Mouse (Mus musculus) large intestine, adult 2 months (tissue): Measurements from ENCODE around the gene M1ap. TPM values are rescaled to one million over a fixed set of nuclear protein-coding genes. Genes with fewer than 3 reads are reported as not detected.

ENCODE experiments used
- DNase-seq: peaks from one replicate; pipeline ENCODE4 v3.0.0-alpha.2; 2012; ENCODE audit warnings: low read depth, low spot score
- WGBS: fragments of 180-500 bp; shearing (Covaris S2); methylation state at CpG from one replicate; pipeline ENCODE4 v1.1.7; 2018; 5-methylcytosine and 5-hydroxymethylcytosine counted together
- polyA plus RNA-seq: library from polyadenylated mRNA; depleted of rRNA; stranded (reverse); fragments of >200 nt; gene quantifications from 2 replicates; pipeline ENCODE4 v1.2.3, GENCODE M21; 2012; rRNA removed

The M1ap gene
- polyA plus RNA-seq, 1 experiment = 0.46 TPM

DNA sequence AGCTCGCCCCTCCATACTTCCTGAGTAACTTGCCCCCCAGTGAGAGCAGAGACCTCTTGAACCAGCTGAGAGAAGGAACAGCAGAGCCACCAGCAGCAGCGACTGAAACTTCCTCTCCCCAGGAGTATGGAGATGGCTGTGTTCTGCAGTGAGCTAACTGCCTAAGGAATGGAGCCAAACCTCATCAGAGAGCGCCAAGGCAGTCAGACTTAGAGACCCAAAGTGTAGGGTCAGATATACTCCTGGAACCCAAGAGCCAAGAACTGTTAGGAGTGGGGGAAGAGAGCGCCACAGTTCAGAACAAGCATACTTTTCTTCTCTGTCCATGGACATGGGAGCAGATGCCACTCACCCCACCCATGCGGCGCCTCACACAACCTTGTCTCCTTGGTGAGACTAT, 119.7 kb downstream of the M1ap start:
- no peak for DNase-seq
- 64% methylated on average over 6 of the region's 6 CpGs for WGBS

DNA sequence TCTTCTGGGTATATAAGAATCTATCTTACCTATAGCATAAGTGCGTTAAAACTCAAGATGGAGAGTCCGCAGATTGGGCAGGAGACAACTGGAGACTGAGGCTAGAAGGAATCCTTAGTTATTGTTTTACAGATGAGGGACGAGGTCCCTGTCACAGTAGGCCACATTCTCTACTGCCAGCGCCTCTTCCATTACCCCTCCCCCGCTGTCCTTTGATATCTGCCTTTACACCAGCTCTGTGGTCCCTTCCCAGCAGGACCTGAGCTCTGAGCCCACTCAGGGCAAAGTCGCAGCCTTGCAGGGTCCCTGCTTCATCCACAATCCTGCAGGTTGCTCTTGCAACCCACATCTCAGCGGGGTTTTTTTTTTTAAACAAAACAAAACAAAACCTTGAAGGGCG, 121.5 kb downstream of the M1ap start:
- 30% methylated on average over 8 of the region's 8 CpGs for WGBS
- DNase-seq = no peak

- WGBS = 2% methylated on average over 81 of the region's 81 CpGs
- DNase-seq = no peak
Observed at GRCm38 (mm10) chr6:83068706-83069487, 122.2 kb downstream of the M1ap start.

DNA sequence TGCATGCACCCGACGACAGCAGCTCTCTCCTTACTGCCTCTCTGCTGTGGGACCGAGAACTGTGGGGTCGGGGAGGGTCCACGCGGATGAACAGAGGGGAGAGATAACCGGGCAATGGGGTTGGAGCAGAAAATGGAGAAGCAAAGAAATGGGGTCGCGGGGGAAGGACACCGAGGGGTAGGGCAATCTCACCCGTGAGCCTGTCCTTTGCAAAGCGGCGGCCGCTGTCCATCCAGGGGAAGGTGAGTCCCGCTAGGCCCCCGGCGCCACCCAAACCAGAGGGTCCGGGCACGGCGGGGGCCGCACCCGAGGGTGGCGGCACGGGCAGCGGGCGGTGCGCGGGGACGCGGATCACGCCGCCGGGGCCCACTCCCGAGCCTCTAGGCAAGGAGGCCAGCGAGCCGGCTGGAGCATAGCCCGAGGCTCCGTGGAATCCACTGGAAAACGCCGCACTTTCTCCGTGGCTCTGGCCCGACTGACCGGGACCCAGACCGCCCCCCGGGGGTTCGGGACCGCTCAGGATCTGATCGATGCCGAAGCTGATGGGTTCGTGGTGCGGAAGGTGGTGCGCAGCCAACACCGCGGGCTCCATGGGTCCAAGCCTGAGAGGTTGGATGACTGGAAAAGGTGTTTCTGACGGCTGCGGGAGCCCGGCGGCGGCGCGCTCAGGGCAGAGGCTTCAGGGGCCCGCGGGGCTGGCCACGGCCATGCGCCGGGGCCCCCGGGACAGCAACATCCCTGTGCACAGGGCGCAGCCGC, 123.0 kb downstream of the M1ap start:
- 2% methylated on average over 68 of the region's 69 CpGs for WGBS
- DNase-seq = no peak

- no peak for DNase-seq
Observed at GRCm38 (mm10) chr6:83070247-83070310, 123.4 kb downstream of the M1ap start, which contains the start of gene Tlx2. TSS of gene Tlx2 (minus strand) at chr6:83070293.

DNA sequence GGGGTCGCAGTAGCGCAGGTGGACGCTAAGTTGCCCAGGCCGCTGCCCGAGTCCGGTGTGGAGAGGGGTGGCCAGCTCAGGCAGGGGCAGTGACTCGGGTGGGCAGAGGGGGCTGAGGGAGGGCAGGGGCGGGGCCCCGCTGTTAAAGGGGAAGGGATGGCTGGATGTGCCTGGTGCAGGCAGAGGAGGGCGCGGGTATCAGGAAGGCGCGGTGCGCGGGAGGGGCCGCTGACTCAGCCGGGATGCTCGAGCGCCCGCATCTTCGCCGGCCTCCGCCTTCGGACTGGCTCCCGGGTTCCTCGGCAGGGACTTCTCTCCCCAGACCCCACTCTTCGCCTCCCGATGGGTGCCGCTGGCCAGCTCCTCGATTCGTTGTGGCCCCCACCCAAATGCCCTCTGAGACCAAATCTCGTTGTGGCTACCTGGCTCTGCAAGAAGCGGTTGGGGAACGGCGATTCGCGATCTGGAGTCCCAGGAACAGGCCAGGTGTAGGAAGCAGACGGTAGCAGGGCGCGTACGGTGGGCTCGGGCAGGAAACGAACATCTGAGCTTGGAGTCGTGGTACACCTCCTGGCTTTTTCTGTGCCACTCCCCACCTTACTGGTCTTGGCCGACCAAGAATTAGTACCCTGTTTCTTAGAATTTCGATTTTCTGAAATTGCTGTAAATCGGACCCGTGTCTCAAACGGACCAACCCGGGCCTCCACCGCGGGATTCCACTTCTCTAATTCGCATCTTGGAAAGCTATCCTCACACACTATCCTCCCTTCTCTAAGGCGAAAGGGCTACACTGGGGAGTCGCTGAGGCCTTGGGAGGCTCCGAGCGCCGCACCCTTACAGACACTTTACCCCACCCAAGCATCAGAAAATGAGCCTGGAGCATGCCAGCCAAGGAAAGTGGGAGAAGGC, 123.9 kb downstream of the M1ap start:
- no peak for DNase-seq
- WGBS = 2% methylated on average over 57 of the region's 58 CpGs

More at GRCm38 (mm10) chr6:83070247-83070310, 123.4 kb downstream of the M1ap start, which contains the start of gene Tlx2:
- WGBS = 1% methylated on average over 10 of the region's 10 CpGs

DNA sequence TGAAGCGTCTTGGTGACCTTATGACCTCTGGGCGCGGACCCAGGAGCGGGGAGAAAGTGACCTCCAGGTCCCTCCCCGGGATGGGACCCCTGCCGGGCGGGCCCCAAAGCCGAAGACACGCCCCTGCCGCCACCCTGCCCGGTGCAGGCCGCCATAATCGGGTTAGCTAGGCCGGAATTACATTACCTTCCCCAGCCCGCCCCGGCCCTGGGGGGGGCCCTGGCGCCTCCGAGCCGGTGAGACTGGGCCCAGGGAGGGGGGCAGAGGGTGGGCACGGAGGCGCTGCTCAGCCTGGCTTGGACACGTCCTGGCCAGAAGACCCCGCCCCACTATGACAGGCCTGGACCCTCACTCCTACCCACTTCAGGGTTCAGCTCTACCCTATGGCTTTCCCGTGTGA, 124.5 kb downstream of the M1ap start:
- no peak for DNase-seq
- 2% methylated on average over 23 of the region's 24 CpGs for WGBS

DNA sequence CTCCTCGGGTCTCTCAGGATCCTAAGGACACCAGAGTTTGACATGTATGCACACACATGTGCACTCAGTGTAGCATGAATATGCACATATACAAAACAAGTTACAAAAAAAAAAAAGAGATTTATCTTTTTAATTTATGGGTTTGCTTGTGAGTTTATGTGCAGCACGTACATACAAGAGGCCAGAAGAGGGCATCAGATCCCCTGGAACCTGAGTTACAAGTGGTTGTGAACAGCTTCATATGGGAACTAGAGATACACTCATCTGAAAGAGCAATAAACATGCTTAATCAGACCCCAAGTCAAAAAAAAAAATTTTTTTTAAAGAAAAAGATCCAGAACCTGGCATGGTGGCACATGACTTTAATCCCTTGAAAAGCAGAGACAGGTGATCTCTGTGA, 128.3 kb downstream of the M1ap start:
- WGBS = 21% methylated on average over 2 of the region's 2 CpGs

DNA sequence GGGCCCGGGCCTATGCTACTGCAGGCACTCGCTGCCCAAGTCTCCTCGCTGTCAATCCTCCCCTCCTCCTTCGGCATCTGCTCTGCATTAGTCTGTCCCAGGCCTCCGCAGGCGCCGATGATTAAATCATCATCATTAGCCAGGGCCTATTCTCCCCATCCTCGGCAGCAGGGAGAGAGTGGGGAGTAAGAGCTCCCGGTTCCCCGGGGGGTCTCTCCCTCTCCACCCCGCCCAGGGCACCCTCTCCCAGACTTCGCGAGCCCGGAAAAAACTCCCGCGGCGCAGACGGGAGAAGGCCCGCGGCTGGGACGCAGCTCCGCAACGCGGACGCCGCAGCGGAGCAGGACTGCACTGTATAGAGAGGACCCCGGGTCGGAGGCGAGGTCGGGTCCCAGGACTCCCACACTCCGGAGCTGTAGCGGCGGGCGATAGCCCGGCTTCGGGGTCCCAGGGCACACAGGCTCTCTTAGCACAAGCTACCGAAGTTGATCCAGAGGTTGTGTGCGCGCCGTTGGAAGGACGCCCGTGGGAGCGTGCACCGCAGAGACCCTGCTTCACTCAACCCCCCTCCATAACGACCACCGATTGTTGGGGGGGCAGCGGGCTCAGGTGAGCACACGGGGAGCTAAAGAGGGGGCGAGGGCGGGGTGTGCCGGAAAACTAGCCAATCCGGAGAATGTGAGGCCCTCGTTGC, 131.1 kb downstream of the M1ap start, which contains the start of gene Pcgf1:
Pcgf1 (plus strand) TSS at position 240 of the 694 bp plus-strand sequence.
- DNase-seq = no peak

More for the DNA sequence above, 128.3 kb downstream of the M1ap start:
- no peak for DNase-seq

GRCm38 (mm10) chr6:83078324-83078858, 131.7 kb downstream of the M1ap start:
- peak; percentile 90 for DNase-seq
- under 1% methylated on average over 46 of the region's 46 CpGs for WGBS

More for the DNA sequence above, 131.1 kb downstream of the M1ap start, which contains the start of gene Pcgf1:
- WGBS = under 1% methylated on average over 54 of the region's 54 CpGs

Other genes with a start within 250 kb of the M1ap start
- 13.4 and 14.5 TPM in 2 replicates for gene Pole4, start 241.5 kb upstream of the M1ap start, polyA plus RNA-seq
- gene Hk2, start 172.4 kb upstream of the M1ap start, polyA plus RNA-seq = 14.1 and 32.4 TPM in 2 replicates
- gene Sema4f, start 7.1 kb upstream of the M1ap start, polyA plus RNA-seq = 0.43 and 0.51 TPM in 2 replicates
- gene Dok1, start 86.6 kb downstream of the M1ap start, polyA plus RNA-seq = 9.8 and 10.5 TPM in 2 replicates
- 3.1 and 3.9 TPM in 2 replicates for gene Loxl3, start 87.3 kb downstream of the M1ap start, polyA plus RNA-seq
- 363 and 445 TPM in 2 replicates for gene Aup1, start 107.6 kb downstream of the M1ap start, polyA plus RNA-seq
- gene Htra2, start 108.4 kb downstream of the M1ap start, polyA plus RNA-seq = 39.7 and 39.9 TPM in 2 replicates
- gene Dqx1, start 110.9 kb downstream of the M1ap start, polyA plus RNA-seq = 35.3 and 57.3 TPM in 2 replicates
- 1.9 and 2.4 TPM in 2 replicates for gene Tlx2, start 123.4 kb downstream of the M1ap start, polyA plus RNA-seq
- gene Pcgf1, start 131.0 kb downstream of the M1ap start, polyA plus RNA-seq = 16.8 and 19.3 TPM in 2 replicates
- gene Lbx2, start 139.5 kb downstream of the M1ap start, polyA plus RNA-seq = 0.71 and 1.2 TPM in 2 replicates
- gene Ccdc142, start 154.7 kb downstream of the M1ap start, polyA plus RNA-seq = 1.6 and 6.5 TPM in 2 replicates
- gene Gm42688, start 154.7 kb downstream of the M1ap start, polyA plus RNA-seq = 3.7 and 5.3 TPM in 2 replicates
- 60.3 and 72.0 TPM in 2 replicates for gene Mrpl53, start 162.1 kb downstream of the M1ap start, polyA plus RNA-seq
- gene Mogs, start 168.6 kb downstream of the M1ap start, polyA plus RNA-seq = 63.5 and 67.4 TPM in 2 replicates
- 144 and 172 TPM in 2 replicates for gene Wbp1, start 174.7 kb downstream of the M1ap start, polyA plus RNA-seq
- 14.6 and 15.6 TPM in 2 replicates for gene Ino80b, start 178.5 kb downstream of the M1ap start, polyA plus RNA-seq
- 79.9 and 101 TPM in 2 replicates for gene Rtkn, start 188.6 kb downstream of the M1ap start, polyA plus RNA-seq
- 1.4 and 1.8 TPM in 2 replicates for gene Wdr54, start 209.5 kb downstream of the M1ap start, polyA plus RNA-seq
- 0.10 and 0.25 TPM in 2 replicates for gene 1700003E16Rik, start 209.5 kb downstream of the M1ap start, polyA plus RNA-seq
- 82.1 and 103 TPM in 2 replicates for gene Dctn1, start 219.0 kb downstream of the M1ap start, polyA plus RNA-seq